Mouse (Mus musculus) liver, embryonic 15.5 days (tissue): ENCODE results near the gene Trim14. TPM values are rescaled to one million over a fixed set of nuclear protein-coding genes. Genes with fewer than 3 reads are reported as not detected.
"Not testable (repeated sequence)": the region's sequence is repeated elsewhere in the genome, so short reads cannot be mapped to it uniquely, and the experiment has no call there.

Experiments used
- ATAC-seq: fragments of 200-750 bp; cut with Nextera tagmentation; 2 replicates; pipeline ENCODE4 v1.8.0; 2017; ENCODE audit warnings: moderate number of reproducible peaks, mild to moderate bottlenecking, moderate library complexity; ENCODE audit not compliant: insufficient read depth
- H3K27ac ChIP-seq: fragments of 300-500 bp; sonication (generic); replicated peaks from 2 replicates; pipeline ENCODE4 v1.5.1; 2015; ENCODE audit warnings: mild to moderate bottlenecking, inconsistent platforms
- H3K27me3 ChIP-seq: fragments of 300-500 bp; sonication (generic); 2 replicates; pipeline ENCODE4 v1.6.1; 2015; ENCODE audit warnings: mild to moderate bottlenecking, inconsistent platforms
- H3K36me3 ChIP-seq: fragments of 300-500 bp; sonication (generic); replicated peaks from 2 replicates; pipeline ENCODE4 v1.6.1; 2015; ENCODE audit warnings: moderate library complexity, mild to moderate bottlenecking, inconsistent platforms
- H3K4me1 ChIP-seq: fragments of 300-500 bp; sonication (generic); replicated peaks from 2 replicates; pipeline ENCODE4 v1.6.1; 2015; ENCODE audit warnings: inconsistent platforms
- H3K4me2 ChIP-seq: fragments of 300-500 bp; sonication (generic); 2 replicates; pipeline ENCODE4 v1.6.1; 2015; ENCODE audit warnings: moderate library complexity, mild to moderate bottlenecking, inconsistent platforms
- H3K4me3 ChIP-seq: fragments of 300-500 bp; sonication (generic); replicated peaks from 2 replicates; pipeline ENCODE4 v1.5.1; 2015; ENCODE audit warnings: mild to moderate bottlenecking, inconsistent platforms
- H3K9ac ChIP-seq: fragments of 300-500 bp; sonication (generic); 2 replicates; pipeline ENCODE4 v1.6.1; 2015; ENCODE audit warnings: moderate library complexity, mild to moderate bottlenecking, inconsistent platforms
- H3K9me3 ChIP-seq: fragments of 300-500 bp; sonication (generic); replicated peaks from 2 replicates; pipeline ENCODE4 v1.6.1; 2016; ENCODE audit warnings: inconsistent platforms
- WGBS: fragments of 180-500 bp; shearing (Covaris S2); methylation state at CpG from one replicate; pipeline ENCODE4 v1.1.7; 2015; ENCODE audit warnings: mixed read lengths; ENCODE audit not compliant: insufficient replicate concordance; 5-methylcytosine and 5-hydroxymethylcytosine counted together
- polyA plus RNA-seq: library from polyadenylated mRNA; unstranded; fragments of >200 nt; fragmentation: Nextera tagmentation; extraction: Ambion mirVana; gene quantifications from 2 replicates; pipeline ENCODE4 v1.2.1, GENCODE M21; 2015

Gene Trim14
- 7.4 and 9.3 TPM in 2 replicates for polyA plus RNA-seq

- no peaks in the 10 kb centered on the region for H3K9me3 ChIP-seq
- peaks cover 46% of the 10 kb centered on the region for H3K27me3 ChIP-seq
- peak within 1 kb of the TSS; percentile 65 for H3K4me3 ChIP-seq
- H3K9ac ChIP-seq, result peak within 1 kb of the TSS; percentile 57
- peak within 1 kb of the TSS; percentile 82 for H3K4me2 ChIP-seq
- H3K36me3 ChIP-seq, result 0 out of 2 replicates have a peak, but pooled peaks cover 7% of the 10 kb centered on the region
- peak within 1 kb of the TSS; percentile 77 for H3K27ac ChIP-seq
- peak; percentile 64 for ATAC-seq
- peaks cover 37% of the 10 kb centered on the region for H3K4me1 ChIP-seq
- WGBS, result under 1% methylated on average over 44 of the region's 46 CpGs
These were observed at the start of gene Trim14 for GRCm38 (mm10) chr4:46535840-46536361. Trim14 (minus strand) TSS chr4:46536141.

GRCm38 (mm10) chr4:46585041-46585810, 49.3 kb upstream of the Trim14 start:
- Histone ChIP-seq H3K9me3 (no peaks in the 10 kb centered on the region), H3K4me2 (no peak overlapping the region), H3K4me1 (peaks cover 22% of the 10 kb centered on the region), H3K36me3 (no peaks in the 10 kb centered on the region), H3K27ac (no peak overlapping the region), H3K4me3 (no peak overlapping the region), H3K27me3 (no peaks in the 10 kb centered on the region; the same call in 1 of the 2 replicates), H3K9ac (no peak overlapping the region)
- ATAC-seq, result no peak
- 53% methylated on average over 13 of the region's 13 CpGs for WGBS

- not testable (repeated sequence) for H3K27me3 ChIP-seq, H3K9ac ChIP-seq, H3K27ac ChIP-seq, H3K9me3 ChIP-seq, H3K36me3 ChIP-seq, H3K4me3 ChIP-seq, H3K4me2 ChIP-seq, ATAC-seq
- peaks cover 16% of the 10 kb centered on the region for H3K4me1 ChIP-seq
- WGBS, result 29% methylated on average over 3 of the region's 3 CpGs
These were observed 48.6 kb upstream of the Trim14 start for GRCm38 (mm10) chr4:46584536-46584935.

- H3K4me2 ChIP-seq, H3K9ac ChIP-seq, H3K27ac ChIP-seq, H3K9me3 ChIP-seq, H3K4me3 ChIP-seq, H3K36me3 ChIP-seq, H3K27me3 ChIP-seq, ATAC-seq: not testable (repeated sequence)
- H3K4me1 ChIP-seq, result peaks cover 11% of the 10 kb centered on the region
- 25% methylated on average over 2 of the region's 6 CpGs for WGBS
These were observed 48.1 kb upstream of the Trim14 start for GRCm38 (mm10) chr4:46584084-46584483.

GRCm38 (mm10) chr4:46582024-46582423, 46.1 kb upstream of the Trim14 start:
- H3K9ac ChIP-seq, H3K27ac ChIP-seq, H3K4me2 ChIP-seq, H3K36me3 ChIP-seq, H3K9me3 ChIP-seq, H3K4me3 ChIP-seq, ATAC-seq, H3K27me3 ChIP-seq: not testable (repeated sequence)
- 64% methylated on average over 9 of the region's 9 CpGs for WGBS
- peaks cover 10% of the 10 kb centered on the region for H3K4me1 ChIP-seq

- not testable (repeated sequence) for H3K27me3 ChIP-seq, H3K9ac ChIP-seq, H3K36me3 ChIP-seq, ATAC-seq, H3K4me3 ChIP-seq, H3K9me3 ChIP-seq, H3K4me2 ChIP-seq, H3K27ac ChIP-seq
- peaks cover 10% of the 10 kb centered on the region for H3K4me1 ChIP-seq
- WGBS, result 89% methylated on average over 22 of the region's 22 CpGs
These were observed 45.6 kb upstream of the Trim14 start for GRCm38 (mm10) chr4:46581577-46581976.

- not testable (repeated sequence) for ATAC-seq, H3K27ac ChIP-seq
These were observed 44.9 kb upstream of the Trim14 start for GRCm38 (mm10) chr4:46580799-46581243.

GRCm38 (mm10) chr4:46578796-46579346, 42.9 kb upstream of the Trim14 start:
- H3K4me2 ChIP-seq, H3K9ac ChIP-seq, H3K27me3 ChIP-seq, H3K36me3 ChIP-seq, H3K9me3 ChIP-seq, H3K4me1 ChIP-seq, H3K27ac ChIP-seq, H3K4me3 ChIP-seq, ATAC-seq: not testable (repeated sequence)
- WGBS, result 81% methylated on average over 8 of the region's 8 CpGs

More at GRCm38 (mm10) chr4:46580799-46581243, 44.9 kb upstream of the Trim14 start:
- H3K4me3 ChIP-seq, H3K4me1 ChIP-seq, H3K36me3 ChIP-seq, H3K4me2 ChIP-seq, H3K27me3 ChIP-seq, H3K9me3 ChIP-seq, H3K9ac ChIP-seq: not testable (repeated sequence)
- 79% methylated on average over 15 of the region's 15 CpGs for WGBS

GRCm38 (mm10) chr4:46578228-46578627, 42.3 kb upstream of the Trim14 start:
- H3K36me3 ChIP-seq, result no peaks in the 10 kb centered on the region
- no peak for ATAC-seq
- no peak overlapping the region for H3K4me2 ChIP-seq
- WGBS, result 35% methylated on average over 1 of the region's 1 CpGs
- peaks cover 9% of the 10 kb centered on the region; the same call in 1 of the 2 replicates for H3K4me1 ChIP-seq
- H3K27ac ChIP-seq, result no peak overlapping the region
- H3K4me3 ChIP-seq, result no peak overlapping the region
- no peak overlapping the region for H3K9ac ChIP-seq
- H3K9me3 ChIP-seq, result no peaks in the 10 kb centered on the region
- H3K27me3 ChIP-seq, result no peaks in the 10 kb centered on the region

GRCm38 (mm10) chr4:46575509-46576284, 39.8 kb upstream of the Trim14 start:
- H3K4me3 ChIP-seq, H3K4me1 ChIP-seq, H3K9me3 ChIP-seq, H3K27ac ChIP-seq, ATAC-seq, H3K36me3 ChIP-seq, H3K4me2 ChIP-seq, H3K9ac ChIP-seq, H3K27me3 ChIP-seq: not testable (repeated sequence)
- WGBS, result 43% methylated on average over 6 of the region's 10 CpGs

- peaks cover 9% of the 10 kb centered on the region; the same call in 1 of the 2 replicates for H3K4me1 ChIP-seq
- no peak for ATAC-seq
- H3K36me3 ChIP-seq, result no peaks in the 10 kb centered on the region
- H3K4me2 ChIP-seq, result peak overlapping the region; percentile 23; the same call in 1 of the 2 replicates
- 19% methylated on average over 12 of the region's 12 CpGs for WGBS
- 0 out of 2 replicates have a peak overlapping the region, but pooled peaks have one; percentile 33 for H3K27ac ChIP-seq
- no peaks in the 10 kb centered on the region for H3K27me3 ChIP-seq
- H3K4me3 ChIP-seq, result no peak overlapping the region
- no peak overlapping the region for H3K9ac ChIP-seq
- no peaks in the 10 kb centered on the region for H3K9me3 ChIP-seq
These were observed 38.9 kb upstream of the Trim14 start for GRCm38 (mm10) chr4:46574841-46575240.
